Mouse (Mus musculus): ENCODE results near the gene Ntng1. TPM values are rescaled to one million over a fixed set of nuclear protein-coding genes. Genes with fewer than 3 reads are reported as not detected.

Gene Ntng1
- total RNA-seq (2015): not detected in 2 replicates
- total RNA-seq (2017): not detected in 2 replicates

DNA sequence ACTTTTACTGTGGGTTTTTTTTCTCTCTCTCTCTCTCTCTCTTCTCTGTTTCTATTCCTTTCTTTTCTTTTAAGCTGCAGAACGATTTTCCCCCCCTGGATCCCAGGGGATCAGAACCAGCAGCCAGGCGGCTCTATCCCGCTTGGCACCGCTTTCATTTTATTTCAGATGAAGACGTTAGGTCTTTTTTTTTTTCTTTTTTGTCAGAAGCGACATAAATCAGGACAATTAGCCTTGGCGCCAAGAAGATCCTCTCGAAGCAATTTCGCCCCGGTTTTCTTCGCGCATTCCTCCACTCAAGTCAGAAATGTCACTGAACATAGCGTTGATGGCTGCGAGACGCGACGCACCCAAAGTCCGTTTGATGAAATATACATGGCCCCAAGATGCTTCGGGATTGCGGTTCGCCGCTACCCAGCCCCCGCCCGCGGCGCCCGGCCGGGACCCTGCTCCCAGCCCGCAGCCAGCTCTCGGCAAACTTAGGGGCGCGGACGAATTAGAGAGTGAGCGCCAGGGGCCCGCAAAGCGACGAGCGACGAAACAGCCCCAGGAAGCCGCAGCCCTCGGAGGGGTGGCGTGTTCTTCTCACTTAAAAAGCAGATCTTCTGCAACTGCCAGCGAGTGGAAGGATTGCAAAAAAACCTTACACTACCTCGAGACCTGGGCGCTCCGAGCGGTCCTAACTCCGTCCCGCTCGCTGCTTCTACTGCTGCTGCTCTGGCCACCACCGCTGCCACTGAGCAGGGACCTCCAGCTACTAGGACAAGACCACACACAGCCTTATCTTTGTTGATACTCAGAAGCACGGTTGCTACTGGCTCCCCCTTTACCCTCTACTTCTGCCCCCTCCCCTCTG lies at the start of gene Ntng1:
Gene Ntng1 (minus strand): TSS at position 806 of the 856 bp plus-strand sequence.
- peak; percentile 62 for ATAC-seq (replicated peaks; ENCODE audit: poor library complexity)

DNA sequence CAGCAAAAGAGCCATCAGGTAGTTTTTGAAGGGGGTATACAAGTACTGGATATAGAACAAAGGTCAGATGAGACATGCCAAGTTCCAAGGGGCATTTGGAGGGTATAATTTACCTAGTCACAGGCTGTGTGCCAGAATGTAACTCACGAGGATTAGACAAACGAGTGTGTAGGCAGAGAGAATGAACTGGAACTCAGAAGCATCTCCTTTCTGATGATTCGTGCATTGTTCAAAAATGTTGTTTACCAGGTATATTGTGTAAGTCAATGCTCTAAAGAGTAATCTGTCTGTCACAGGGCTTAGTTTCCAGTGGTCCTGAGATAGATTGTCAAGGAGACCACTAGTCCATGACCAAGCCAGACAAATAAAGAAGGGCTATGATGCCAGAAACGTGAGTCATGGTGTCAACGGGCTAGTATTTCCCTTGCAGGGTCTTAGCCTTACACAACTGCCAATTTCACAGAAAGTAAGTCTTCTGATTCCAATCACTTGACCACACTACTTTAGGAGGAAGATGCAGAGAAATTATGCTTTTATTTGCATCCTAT lies 43.7 kb upstream of the Ntng1 start:
- no peak for ATAC-seq (replicated peaks; ENCODE audit: poor library complexity)

DNA sequence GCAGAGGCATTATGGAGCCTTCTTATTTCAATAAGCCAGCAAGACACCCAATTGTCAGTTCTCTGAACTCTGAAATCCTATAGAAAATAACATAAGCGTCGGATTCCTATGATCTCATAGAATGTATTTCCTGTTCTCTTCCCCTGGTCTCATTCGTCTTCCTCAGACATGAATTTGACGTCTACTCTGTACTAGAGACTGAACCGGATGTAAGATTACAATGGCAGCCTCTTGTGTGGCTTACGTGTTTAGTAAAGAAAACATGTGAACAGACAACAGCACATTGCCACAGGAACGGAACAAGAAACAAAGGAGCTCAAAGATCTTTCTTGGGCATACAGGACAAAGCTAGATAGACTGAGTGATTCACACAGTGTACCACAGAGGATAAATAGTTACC lies 5.3 kb upstream of the Ntng1 start:
- ATAC-seq (replicated peaks; ENCODE audit: poor library complexity): no peak

DNA sequence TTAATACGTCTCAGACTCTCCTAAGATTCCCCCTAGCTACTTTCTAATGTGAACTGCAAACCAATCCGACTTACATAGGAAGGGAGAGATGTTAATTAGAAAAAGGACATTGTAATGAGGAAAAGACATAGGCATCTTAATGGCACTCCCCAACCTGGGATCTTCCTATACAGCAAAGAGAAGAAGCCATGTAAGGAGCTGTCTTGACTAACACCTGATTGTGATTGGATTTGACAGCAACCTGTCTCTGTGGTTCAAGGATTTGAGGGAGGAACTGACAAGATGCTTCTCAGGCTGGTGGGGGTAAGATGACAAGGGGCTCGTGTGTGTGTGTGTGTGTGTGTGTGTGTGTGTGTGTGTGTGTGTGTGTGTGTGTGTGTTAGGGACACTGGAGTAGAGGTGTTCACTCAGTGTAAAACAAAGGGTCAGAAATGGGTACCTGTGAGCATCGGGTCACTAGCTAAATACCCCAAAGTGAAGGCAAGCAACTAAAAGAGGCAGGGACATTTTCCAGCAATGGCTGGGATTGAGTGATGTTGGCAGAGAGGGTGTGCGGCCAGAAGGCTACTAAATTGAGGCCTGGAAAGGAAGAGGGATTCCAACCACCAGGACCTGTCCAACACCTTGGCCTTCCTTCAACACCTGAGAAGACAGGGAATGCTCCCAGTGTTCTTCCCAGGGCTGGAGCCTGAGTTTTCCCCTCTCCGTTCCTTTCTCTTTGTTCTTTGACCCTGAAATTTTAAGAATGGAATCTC lies 667 bp upstream of the Ntng1 start:
- no peak for ATAC-seq (replicated peaks; ENCODE audit: poor library complexity)

DNA sequence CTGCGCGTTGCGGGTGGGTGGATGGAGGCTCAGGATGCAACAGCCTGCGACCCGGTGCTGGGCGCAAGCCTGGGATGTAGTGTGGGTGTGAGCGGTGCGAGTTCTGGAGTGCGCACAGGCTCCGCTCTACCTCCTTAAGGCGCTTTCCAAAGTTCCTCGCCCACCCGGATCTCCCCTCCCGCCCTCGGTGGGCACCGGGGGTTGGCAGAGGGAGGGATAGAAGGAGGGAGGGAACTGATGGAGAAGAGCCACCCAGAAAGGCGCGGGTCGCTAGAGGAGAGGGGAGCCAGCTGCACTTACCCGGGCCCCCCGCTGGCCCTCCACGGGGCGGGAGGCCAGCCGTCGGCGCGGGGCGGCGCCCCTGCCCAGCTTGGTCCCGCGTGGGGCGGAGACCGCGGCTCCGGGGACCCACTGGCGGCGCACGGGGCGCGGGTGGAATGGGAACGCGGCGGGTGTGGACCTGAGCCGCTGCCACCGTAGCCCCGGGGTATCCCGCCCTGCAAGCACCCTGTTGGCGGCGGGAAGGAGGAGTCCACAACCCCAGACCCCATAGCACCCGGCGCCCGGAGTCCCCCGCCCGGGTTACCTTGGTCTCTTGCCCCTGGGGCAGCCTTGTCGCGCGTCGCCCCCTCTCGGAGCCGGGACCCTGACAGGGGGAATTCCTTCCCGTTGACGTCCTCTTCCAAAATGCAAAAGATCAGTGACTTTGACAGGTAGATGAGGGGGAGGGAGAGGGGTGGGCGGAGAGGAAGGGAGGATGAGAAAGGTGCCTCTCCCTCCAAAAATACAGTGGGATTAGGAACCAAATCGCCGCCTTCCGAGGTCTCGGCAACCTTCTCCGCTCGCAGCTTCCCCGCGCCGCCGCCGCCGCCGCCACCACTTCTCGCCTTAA lies 1.3 kb downstream of the Ntng1 start:
- ATAC-seq (replicated peaks; ENCODE audit: poor library complexity): no peak; the same call in 1 of the 2 replicates

DNA sequence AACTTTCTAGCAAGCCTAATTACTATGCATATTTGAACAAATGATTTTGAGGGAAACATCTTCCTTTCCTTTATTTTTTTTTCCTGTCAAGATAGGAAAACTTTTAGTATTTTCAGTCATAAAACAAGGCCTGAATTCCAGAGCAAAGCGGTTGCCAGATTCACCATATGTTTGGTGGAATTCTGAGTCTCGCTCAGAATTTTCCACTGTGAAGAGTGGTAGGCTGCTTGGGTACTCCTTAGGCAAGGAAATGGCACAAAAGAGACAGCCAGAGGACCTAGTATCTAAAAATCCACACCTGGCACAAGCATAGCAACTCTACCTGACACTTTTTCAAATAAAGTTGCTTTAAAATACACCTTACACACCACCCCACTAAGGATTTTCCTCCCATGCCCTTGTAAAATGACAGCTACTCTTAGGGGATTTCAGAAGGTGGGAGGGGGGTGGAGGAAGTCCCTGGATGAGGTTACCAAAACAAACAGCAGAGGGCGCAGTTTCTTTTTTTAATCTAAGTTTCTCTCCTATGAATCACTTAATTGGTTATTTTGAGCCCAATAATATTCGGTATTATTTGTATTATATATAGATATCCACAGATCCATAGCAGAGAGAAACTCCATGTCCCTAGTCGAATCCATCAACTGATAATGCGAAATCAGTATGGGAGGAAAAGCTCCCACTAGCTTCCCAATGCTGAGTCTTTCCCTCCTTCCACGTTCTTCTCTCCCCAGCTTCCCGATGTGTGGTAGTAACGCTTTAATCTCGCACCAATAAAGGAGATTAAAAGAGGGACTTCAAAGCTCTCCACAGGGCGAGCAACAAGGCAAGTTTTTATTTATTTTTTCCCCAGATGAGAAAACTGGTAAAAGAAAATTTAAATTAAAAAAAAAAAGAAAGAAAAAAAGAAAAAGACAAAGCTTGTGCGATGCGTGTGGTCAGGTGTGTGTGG lies 2.2 kb downstream of the Ntng1 start:
- ATAC-seq (replicated peaks; ENCODE audit: poor library complexity): peak; percentile 63

DNA sequence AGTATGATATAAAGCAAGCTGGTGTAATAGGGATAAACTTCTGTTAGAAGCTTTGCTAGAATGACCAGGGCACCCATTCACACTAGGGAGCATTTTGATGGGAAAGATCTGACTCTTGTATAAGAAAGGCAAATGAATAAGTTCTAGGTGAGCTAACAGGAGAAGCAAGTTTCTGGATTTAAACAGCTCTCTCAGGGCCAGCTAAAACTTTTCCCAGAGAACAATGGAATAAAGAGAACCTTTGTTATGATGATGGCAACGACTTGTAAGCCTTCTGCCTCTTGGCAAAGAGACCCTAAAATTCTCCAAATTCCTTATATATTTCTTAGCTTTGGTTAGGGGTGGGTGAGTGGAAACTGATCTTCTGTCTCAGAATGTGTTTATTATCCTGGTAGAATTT lies 7.7 kb downstream of the Ntng1 start:
- ATAC-seq (replicated peaks; ENCODE audit: poor library complexity): no peak

DNA sequence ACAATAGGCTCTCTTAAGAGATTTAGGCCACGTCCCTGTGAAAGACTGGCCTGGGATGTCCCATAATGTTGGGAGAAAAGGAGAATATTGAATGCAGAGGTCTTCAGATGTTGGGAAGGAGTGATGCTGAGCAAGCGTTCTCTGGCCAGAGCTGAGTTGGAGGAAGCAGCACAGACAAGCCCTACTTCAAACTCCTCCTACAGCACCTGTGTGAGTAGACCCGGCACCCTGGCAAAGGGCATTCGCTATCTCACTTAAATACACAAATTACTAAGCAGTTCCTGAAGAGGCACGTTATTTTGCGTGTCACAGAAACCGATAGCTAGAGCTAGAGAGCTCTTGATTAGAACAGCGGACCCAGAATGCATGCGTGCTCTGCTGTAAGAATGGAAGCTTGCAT lies 10.7 kb downstream of the Ntng1 start:
- ATAC-seq (replicated peaks; ENCODE audit: poor library complexity): no peak

DNA sequence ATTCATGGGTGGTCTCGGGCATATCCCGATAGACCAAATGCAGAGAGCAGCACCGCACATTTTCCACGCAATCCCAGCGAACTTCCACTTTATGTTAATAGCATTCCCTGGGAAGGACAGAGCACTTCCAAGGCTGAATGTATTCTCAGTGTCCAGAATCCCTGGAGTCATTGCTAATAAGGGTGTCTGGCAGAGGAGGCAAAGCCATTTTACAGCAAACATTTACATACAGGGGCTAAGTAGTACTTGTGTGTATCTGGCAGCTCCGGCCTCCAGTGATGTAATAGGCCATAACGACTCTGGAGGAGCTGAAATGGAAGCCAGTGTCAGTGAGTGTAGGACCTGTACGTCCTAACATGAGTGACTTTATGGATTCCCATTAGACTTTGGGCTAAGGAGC lies 11.5 kb downstream of the Ntng1 start:
- ATAC-seq (replicated peaks; ENCODE audit: poor library complexity): no peak

DNA sequence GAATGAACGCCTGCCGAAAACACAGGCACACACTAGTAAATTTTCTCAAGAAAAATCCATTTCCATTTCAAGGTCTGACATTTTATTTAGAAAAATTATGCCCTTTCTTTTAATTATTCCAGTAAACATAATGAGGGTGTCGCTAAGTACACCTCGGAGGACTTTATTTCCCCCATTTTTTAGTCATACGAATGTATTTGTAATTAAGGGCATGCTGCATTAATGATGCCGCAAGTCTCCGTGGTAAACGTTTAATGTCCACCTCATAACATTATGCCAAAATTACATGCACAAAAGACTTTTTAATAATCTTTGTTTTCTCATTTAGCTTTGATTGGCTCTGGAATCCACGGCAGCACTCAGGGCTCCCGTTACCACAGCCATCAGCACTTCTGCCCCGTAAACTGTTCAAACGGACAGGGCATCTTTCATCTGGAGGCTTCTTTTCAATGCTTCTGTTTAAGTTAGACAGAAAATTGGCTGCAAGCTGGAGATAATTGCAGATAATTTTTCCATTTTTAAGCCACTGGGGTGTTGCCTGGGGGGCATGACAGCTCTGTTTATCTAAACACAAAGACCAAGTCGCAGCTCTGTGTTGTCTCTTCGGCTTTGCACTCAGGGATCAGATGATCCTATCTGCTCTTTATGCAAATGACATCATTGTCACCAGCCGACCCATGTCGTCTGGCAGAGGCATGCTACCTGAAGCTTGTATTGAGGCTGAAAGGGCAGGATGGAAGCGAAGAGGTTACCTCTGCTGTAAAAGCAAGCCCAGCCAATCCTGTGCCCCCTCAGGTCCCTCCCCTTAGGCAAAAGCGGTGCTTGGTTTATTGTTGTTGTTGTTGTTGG lies 12.5 kb downstream of the Ntng1 start:
- ATAC-seq (replicated peaks; ENCODE audit: poor library complexity): no peak

DNA sequence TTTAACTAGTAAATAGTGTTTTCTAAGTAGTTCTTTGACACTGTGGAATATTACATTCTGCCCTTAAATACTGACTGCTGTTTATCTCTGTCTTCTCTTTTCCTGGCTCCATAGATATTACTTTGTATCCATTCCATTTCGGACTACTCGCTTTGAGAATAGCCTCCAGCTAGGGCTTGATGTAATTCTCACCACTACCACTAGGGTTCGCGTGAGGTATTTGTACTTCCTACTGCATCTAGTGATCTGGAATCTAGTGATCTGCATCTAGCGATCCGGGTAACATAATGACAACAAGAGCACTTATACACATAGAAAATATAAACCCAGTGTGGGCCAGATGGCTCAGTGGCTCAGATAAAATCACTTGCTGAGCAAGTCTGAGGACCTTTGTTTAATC lies 14.2 kb downstream of the Ntng1 start:
- ATAC-seq (replicated peaks; ENCODE audit: poor library complexity): peak; percentile 54

DNA sequence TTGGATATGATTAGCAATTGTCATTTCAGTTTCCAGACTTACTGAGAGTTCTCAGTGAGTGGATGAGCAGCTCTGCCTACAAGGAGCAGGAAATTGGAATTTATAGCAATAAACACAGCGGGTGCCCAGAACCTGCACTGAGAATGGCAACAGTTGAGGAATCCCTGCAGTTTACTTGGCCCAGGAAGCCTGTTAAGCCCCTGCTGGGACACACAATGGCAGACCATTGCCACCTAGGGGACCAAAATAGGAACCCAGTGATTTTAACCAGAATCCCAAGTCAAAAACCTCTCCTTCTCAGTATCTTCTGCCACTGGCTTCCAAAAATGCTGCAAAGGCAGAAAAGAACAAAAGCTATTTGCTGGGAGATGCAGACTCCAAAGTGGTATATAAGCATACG lies 37.8 kb downstream of the Ntng1 start:
- ATAC-seq (replicated peaks; ENCODE audit: poor library complexity): no peak

DNA sequence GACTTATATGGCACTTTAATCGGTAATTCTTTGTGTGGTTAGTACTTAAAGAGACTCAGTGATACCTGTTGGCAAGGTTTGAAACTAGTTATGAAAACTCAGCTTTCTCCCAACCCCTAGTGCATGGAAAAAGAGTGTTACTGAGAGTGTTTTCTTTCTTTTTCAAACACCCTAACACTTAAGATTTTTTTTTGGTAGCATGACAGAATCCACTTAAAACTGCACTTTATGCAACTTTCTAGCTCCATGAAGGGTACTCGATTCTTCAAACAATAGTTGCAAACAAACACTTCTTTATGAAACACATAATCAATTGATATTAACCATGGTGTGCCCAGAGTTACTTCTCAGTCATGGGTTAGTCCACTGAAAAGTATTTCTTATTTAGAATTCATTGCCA lies 49.4 kb downstream of the Ntng1 start:
- no peak for ATAC-seq (replicated peaks; ENCODE audit: poor library complexity)

DNA sequence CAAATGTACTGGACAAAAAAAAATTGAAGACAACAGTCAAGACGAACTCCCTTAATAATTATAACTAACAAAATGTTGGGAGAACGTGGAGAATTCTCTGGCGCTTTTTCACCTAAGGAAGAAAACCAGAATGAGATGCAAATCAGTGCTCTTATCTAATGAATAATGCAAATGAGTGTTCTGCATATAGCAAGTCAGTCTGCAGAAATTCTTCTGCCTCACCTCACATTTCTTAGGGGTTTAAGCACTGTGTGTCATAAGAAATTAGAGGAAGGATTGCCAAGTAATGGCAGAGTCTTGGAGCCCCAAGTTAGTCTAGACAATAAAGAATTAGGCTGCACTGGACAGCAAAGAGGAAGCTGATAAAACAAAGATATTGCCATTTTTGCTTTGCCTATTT lies 49.8 kb downstream of the Ntng1 start:
- no peak for ATAC-seq (replicated peaks; ENCODE audit: poor library complexity)

DNA sequence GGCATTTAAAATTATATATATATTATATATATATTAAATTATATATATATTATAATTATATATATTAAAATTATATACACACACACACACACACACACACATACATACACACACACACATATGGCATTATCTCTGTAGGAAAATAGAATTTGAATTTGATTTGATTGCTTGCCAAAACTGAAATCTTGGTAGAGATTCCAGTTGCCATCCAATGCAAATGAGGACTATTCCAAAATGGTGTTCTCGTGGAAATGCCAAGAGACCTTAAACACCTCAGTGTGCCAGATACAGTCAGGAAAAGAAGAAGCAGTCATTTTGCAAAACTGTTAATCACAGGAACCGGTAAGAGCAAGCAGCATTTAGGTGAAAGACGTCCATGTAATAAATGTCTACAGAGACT lies 51.3 kb downstream of the Ntng1 start:
- no peak for ATAC-seq (replicated peaks; ENCODE audit: poor library complexity)

DNA sequence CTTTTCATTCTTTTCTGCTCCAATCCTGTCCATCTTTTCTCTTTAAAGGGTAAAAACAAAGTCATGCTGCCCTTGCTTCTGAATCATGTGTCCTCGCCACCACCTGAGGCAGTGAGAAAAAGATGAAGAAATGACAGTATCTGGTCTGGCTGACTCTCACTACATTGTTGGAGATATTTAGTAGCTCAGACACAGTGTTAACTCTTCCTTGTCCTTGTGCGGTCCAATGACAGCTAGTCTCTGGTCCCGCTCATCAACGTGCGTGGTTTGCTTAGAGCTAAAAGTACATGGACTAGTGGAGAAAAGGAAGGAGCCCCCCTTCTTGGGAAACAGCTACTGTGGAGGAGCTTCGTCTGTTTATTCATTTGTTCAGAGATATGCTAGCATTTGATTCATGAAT lies 56.6 kb downstream of the Ntng1 start:
- ATAC-seq (replicated peaks; ENCODE audit: poor library complexity): no peak

DNA sequence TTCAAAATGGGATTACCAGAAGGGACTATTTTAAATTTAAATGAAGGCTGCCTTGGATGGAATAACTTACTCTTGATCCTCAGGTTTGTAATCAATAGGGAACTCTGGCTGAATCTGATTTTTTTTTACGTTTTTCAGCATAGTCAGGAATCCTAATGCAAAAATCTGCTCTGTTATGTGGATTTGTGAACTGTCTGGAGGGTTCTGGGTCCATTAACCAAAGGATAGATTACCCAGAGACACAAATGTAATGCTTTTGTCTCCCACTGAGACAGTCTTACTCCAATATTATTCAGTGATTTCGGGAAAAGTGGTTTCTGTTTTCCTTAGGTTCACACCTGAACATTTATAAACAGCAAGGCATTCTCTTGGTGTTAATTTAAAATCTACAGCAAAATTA lies 58.5 kb downstream of the Ntng1 start:
- ATAC-seq (replicated peaks; ENCODE audit: poor library complexity): no peak

DNA sequence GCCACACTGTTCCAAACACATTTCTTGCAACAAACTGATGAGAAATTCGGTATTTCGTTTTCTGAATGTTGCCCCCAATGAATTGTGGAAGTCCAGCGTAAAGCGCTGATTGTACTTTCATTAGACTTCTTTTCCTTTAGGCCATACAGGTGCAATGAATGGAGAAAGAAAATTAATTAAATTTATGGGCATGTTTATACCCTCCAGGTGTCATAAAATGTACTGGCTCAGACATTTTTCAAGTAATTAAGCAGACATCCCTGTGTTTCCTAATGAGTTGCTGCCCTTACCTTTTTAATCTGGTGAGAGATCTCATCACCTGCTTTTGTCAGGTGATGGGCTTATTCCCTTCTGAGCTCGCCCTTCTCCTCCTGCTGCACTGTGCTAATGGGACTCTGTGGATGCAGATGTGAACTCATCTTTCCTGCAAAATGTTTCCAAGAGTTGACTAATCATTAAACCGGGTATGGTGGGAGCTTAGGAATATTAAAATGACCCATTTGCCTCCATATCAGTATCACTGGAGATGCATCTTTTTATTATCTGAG lies 79.0 kb downstream of the Ntng1 start:
- ATAC-seq (replicated peaks; ENCODE audit: poor library complexity): no peak

DNA sequence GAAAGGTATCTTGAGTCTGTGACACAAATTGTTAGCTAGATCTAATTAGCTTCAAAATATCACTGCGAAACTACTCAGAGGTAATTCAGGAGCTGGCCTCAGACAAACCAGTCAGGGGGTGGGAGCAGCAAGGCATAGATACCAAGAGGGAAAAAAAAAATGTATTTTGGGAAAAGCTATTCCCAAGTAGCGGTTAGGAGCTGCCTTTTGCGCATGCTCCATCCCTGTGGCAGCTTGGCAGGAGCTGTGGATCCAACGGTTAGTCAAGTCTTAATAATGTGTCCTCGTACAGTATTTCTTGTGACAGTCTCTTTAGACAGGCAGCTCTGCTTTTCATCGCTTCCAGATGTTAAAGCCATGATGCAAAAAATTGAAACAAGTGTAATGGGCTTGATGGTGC lies 87.9 kb downstream of the Ntng1 start:
- ATAC-seq (replicated peaks; ENCODE audit: poor library complexity): no peak

All from megakaryocyte progenitor cell, adult 5-6 weeks (primary cell).